Mouse (Mus musculus) embryonic facial prominence, embryonic 10.5 days (tissue): Measurements from ENCODE around the gene Nell1. TPM values are rescaled to one million over a fixed set of nuclear protein-coding genes. Genes with fewer than 3 reads are reported as not detected.

Experiments used
- DNase-seq: peaks from one replicate; pipeline ENCODE4 v3.0.0-alpha.2; 2017; ENCODE audit warnings: low spot score
- H3K27ac ChIP-seq: fragments of 300-500 bp; sonication (generic); replicated peaks from 2 replicates; pipeline ENCODE4 v1.5.1; 2016; ENCODE audit warnings: mild to moderate bottlenecking
- H3K27me3 ChIP-seq: fragments of 300-500 bp; sonication (generic); replicated peaks from 2 replicates; pipeline ENCODE4 v1.6.1; 2016; ENCODE audit warnings: low read depth, mild to moderate bottlenecking; ENCODE audit not compliant: poor library complexity, severe bottlenecking
- H3K36me3 ChIP-seq: fragments of 300-500 bp; sonication (generic); replicated peaks from 2 replicates; pipeline ENCODE4 v1.6.1; 2016; ENCODE audit warnings: mild to moderate bottlenecking, moderate library complexity
- H3K4me1 ChIP-seq: fragments of 300-500 bp; sonication (generic); 2 replicates; pipeline ENCODE4 v1.6.1; 2016
- H3K4me3 ChIP-seq: fragments of 300-500 bp; sonication (generic); 2 replicates; pipeline ENCODE4 v1.5.1; 2016; ENCODE audit warnings: mild to moderate bottlenecking, moderate library complexity
- H3K9me3 ChIP-seq: fragments of 300-500 bp; sonication (generic); 2 replicates; pipeline ENCODE4 v1.6.1; 2016; ENCODE audit warnings: mild to moderate bottlenecking
- WGBS: fragments of 180-500 bp; shearing (Covaris S2); methylation state at CpG from one replicate; pipeline ENCODE4 v1.1.7; 2016; 5-methylcytosine and 5-hydroxymethylcytosine counted together
- polyA plus RNA-seq: library from polyadenylated mRNA; unstranded; fragments of >200 nt; fragmentation: Nextera tagmentation; extraction: Ambion mirVana; gene quantifications from 2 replicates; pipeline ENCODE4 v1.2.1, GENCODE M21; 2016

Gene Nell1
- polyA plus RNA-seq, 1 experiment from 2014 or later: 0.76 TPM

DNA sequence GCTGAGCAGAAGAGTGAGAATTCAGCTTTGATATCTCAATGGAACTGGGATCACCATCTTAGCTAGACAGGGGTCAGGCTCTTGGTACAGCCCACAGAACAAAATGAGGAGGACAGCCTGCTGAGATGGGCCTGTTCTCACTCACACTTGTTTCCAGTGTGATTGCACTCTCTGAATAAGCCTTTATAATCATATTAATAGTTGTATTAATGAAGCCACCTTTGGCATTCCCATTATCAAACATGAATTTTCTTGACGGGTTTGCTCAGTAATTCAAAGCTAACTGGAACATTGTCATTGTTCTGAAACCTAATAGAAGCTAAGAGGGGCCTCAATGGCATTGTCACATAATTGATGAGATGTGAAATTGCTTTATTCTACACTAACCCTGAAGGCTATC, 875.6 kb downstream of the Nell1 start:
- no peaks in the 10 kb centered on the region for H3K9me3 ChIP-seq
- no peak overlapping the region for H3K4me3 ChIP-seq
- no peaks in the 10 kb centered on the region for H3K36me3 ChIP-seq
- H3K27ac ChIP-seq: no peak overlapping the region
- H3K27me3 ChIP-seq: no peaks in the 10 kb centered on the region
- WGBS: 73% methylated on average over 1 of the region's 1 CpGs
- no peaks in the 10 kb centered on the region for H3K4me1 ChIP-seq
- no peak for DNase-seq

DNA sequence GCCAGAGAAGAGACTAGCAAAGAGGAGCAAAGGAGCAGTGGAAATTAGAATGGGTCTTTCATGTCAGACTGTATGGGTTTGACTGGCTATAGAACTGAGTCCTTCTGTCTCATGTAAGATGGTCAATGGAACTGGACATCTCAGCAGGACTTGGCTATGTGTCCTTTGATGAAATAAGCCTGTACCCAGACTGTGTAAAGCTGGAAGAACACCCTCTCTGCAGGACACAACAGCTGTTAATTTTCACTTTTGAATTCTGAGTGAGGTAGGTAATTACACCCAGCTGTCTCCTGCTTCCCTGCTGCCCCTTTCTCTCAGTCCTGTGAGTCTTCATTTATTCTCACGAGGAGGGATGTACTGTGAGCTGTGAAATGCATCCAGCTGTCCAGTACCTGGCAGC, 895.5 kb downstream of the Nell1 start:
- Histone ChIP-seq H3K27me3 (no peaks in the 10 kb centered on the region), H3K4me3 (no peak overlapping the region), H3K9me3 (no peaks in the 10 kb centered on the region), H3K36me3 (no peaks in the 10 kb centered on the region), H3K27ac (no peak overlapping the region), H3K4me1 (0 out of 2 replicates have a peak, but pooled peaks cover 6% of the 10 kb centered on the region)
- DNase-seq: no peak
- 23% methylated on average over 1 of the region's 1 CpGs for WGBS

DNA sequence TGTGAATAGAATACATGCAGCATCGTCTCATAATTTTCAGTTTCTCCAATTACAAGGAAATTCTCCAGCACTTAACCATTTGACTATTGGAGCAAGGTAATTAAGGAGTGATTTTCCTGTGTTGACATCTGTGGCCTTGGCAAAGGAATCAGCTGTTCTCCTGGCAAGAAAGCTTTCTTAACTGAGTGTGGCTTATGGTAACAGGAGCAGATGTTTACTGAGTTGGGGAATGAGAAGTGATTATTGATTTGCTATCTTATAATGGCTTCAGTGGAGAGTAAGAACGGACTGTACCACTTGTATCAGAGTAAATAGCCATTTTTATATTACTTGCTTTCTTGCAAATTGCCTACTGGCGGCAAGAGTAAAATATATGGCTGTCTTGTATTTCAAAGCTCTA, 913.0 kb downstream of the Nell1 start:
- H3K4me3 ChIP-seq: no peak overlapping the region
- no peaks in the 10 kb centered on the region for H3K4me1 ChIP-seq
- 68% methylated on average over 3 of the region's 3 CpGs for WGBS
- DNase-seq: no peak
- H3K27ac ChIP-seq: no peak overlapping the region
- no peaks in the 10 kb centered on the region for H3K36me3 ChIP-seq
- H3K27me3 ChIP-seq: no peaks in the 10 kb centered on the region
- H3K9me3 ChIP-seq: no peaks in the 10 kb centered on the region

DNA sequence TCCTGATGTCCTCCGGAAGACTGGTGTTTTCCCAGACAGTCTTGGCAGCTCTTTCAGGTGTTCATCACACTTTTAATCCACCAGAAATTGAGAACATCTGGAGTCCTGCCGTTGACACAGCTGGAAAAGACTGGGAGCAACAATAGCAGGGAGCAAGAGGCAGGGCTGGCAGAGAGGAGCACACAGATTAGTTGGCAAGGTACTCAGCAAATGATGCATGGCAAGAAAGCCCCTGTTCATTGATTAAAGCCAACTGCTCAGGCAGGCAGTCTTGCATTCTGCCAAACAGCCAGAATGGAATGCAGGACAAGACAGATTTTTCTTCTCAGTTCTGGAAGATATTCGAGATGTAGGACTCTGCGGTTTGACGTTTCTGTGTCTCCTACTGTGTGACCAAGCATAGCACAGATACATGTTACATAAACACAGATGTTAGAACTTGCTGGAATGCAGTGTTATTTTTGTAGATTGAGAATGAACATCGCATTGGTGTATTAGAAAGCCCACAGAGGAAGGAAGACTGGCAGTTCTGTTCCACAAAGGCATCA, 925.0 kb downstream of the Nell1 start:
- peak; percentile 31 for DNase-seq
- 55% methylated on average over 6 of the region's 6 CpGs for WGBS
- no peaks in the 10 kb centered on the region; the same call in 1 of the 2 replicates for H3K4me1 ChIP-seq

More for the DNA sequence above, 925.0 kb downstream of the Nell1 start:
- H3K9me3 ChIP-seq: no peaks in the 10 kb centered on the region
- no peak overlapping the region for H3K27ac ChIP-seq
- H3K36me3 ChIP-seq: no peaks in the 10 kb centered on the region
- no peaks in the 10 kb centered on the region for H3K27me3 ChIP-seq
- H3K4me3 ChIP-seq: no peak overlapping the region

Other genes with a start within 250 kb of the Nell1 start
- gene Htatip2, start 215.7 kb upstream of the Nell1 start, polyA plus RNA-seq: 4.8 and 5.6 TPM in 2 replicates
- 58.5 and 68.6 TPM in 2 replicates for gene Prmt3, start 196.5 kb upstream of the Nell1 start, polyA plus RNA-seq
- 0.04 and 0.09 TPM in 2 replicates for gene Slc6a5, start 64.7 kb upstream of the Nell1 start, polyA plus RNA-seq